Mouse (Mus musculus) thymus, adult 2 months (tissue): ENCODE data around the gene Acer2.

ENCODE experiments used
- CTCF ChIP-seq: fragments of 200-500 bp; IDR thresholded peaks from 2 replicates; pipeline ENCODE4 v1.5.1; 2012; ENCODE audit warnings: mild to moderate bottlenecking, control low read depth, low read length, moderate library complexity, borderline replicate concordance; ENCODE audit not compliant: control insufficient read depth, poor library complexity, insufficient read depth; ENCODE audit errors: extremely low read depth
- POLR2A ChIP-seq: fragments of 200-500 bp; IDR thresholded peaks from 2 replicates; pipeline ENCODE4 v1.6.1; 2012; ENCODE audit warnings: mild to moderate bottlenecking, low read length, control low read depth, moderate library complexity; ENCODE audit not compliant: control insufficient read depth, poor library complexity, insufficient read depth; ENCODE audit errors: extremely low read depth

GRCm38 (mm10) chr4:86882413-86882812 lies 8.2 kb downstream of the Acer2 start:
- no peak for TF ChIP-seq CTCF
- TF ChIP-seq POLR2A, result no peak
